Mouse (Mus musculus): Measurements from ENCODE around the gene Pirt.

The Pirt gene

GRCm38 (mm10) chr11:66946521-66946920 lies 34.7 kb downstream of the Pirt start:
- DNase-seq (ENCODE audit: low read depth): no peak

DNA sequence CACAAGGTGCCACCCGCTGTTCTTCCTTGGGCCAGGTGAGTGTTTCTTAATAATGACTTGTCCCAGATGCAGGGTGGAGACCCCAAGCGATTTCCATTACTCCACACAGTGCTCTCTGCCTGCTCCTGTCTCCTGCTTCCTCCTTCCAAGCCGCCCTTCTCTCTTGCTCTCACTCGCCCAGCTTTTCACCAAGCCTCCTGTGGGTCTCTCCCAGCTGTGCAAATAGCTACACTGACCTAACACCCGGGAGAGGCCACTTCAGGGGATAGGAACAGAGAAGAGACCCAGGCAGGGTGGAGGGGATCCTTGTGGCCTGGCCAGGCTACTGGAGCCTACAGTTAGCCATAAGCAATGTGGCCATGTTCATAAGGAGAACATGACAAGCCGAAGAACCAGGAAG lies 35.1 kb downstream of the Pirt start:
- no peak for DNase-seq (ENCODE audit: low read depth)

GRCm38 (mm10) chr11:66956303-66956702 lies 44.5 kb downstream of the Pirt start, which contains the start of gene Tmem238l:
Tmem238l (plus strand) TSS chr11:66956638.
- DNase-seq (ENCODE audit: low read depth): no peak

DNA sequence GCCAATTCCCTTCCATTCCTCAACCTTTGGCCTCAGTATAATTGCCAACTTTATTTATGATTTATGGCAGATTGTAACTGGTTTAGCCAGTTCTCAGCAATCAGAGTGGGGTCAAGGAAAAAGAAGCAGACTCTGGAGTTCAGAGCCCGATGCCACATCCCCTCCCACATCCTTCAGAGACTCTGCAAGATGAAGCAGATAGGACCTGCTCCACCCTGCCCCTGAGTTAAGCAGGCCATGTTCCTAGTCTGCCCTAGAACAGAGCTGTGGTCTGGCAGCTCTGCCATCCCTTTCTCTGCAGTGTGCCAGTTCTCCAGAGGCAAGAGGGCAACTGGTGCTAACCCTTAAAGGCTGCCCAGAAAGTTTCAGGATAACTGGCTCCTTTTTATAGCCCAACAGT lies 49.0 kb downstream of the Pirt start:
- no peak for DNase-seq (ENCODE audit: low read depth)

GRCm38 (mm10) chr11:66961447-66962176 lies 49.8 kb downstream of the Pirt start:
- no peak for DNase-seq (ENCODE audit: low read depth)

GRCm38 (mm10) chr11:66963462-66963861 lies 51.7 kb downstream of the Pirt start:
- DNase-seq (ENCODE audit: low read depth): no peak

GRCm38 (mm10) chr11:66966500-66967116 lies 54.8 kb downstream of the Pirt start:
- no peak for DNase-seq (ENCODE audit: low read depth)

DNA sequence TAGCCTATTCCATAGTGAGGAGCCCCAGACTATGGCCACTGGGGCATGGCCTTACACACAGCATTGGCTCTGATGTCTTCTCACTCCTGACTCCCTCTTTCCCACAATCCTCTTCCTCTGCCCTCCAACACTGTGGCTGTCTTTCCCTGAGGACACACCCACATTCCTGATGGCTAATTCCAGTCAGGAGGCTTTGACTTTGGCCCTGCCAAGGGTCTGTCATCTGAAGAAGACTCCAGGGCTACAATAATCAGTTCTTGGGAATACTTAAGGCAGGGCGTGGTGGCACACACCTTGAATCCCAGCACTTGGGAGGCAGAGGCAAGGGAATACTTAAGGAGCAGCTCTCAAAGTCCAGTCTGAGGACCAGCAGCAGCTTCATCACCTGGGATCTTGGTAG lies 56.8 kb downstream of the Pirt start:
- DNase-seq (ENCODE audit: low read depth): no peak

- no peak for DNase-seq (ENCODE audit: low read depth)
These were observed 61.7 kb downstream of the Pirt start for GRCm38 (mm10) chr11:66973507-66973906.

DNA sequence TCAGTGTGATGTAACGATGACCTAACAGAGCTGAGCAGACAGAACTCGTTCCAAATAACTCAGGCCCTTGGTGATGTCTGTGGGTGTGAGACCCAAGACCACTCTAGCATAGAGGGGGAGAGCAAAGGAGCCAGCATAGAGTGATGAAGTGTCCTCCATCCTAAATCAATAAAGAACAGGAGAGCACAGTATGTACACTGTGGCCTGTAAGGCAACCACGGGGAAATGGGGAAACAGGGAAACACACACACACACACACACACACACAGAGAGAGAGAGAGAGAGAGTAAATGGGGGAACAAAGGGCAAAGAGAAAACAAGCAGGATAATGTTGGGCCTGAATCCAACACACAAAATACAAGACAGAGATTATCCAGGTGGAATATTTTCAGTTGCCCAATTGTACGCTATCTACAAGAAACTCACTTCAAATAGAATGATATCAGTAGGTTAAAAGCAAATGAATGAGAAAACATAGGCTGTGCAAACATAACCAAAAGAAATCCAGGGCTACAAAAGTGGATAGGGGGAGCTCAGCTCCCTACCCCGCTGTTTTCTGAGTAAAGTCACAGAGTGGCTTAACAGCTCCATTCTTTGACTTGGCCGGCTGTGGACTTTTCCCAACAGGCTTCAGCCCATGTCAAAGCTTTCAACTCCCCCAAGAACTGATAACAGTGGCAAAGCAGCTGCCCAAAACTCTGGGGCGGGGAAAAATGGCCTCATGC lies 64.0 kb downstream of the Pirt start:
- DNase-seq (ENCODE audit: low read depth): no peak

All from c-Kit-positive CD71-positive TER-119-negative erythroid progenitor cells, embryonic 14.5 days (primary cell).